15 mouse cellular contexts compared by ENCODE assay signal in the genomic region with DNA sequence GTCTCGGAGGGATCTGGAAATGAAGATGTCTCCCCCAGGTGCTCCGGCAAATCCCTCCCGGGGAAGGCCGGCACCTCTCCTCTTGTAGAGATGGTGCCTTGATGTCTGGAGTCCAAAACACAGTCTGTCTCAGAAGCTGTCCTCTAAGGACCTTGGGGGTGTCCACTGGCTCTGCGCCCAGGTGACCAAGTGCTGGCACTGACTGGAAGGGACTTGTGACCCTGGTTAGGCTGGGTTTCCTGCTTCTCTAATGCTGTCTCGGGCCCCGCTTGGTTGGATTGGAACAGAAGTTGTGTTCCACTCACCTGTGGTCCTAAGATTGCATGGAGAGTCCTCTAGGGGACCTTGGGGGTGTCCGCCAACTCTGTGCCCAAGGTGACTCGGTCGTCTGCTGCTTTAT.
DNase-seq lines count a peak whose midpoint lies in the region.
"Had no signal": no experiment of that assay in that cellular context is flagged by ENCODE, and none has a peak within 500 bp of the region (broad histone marks: within the 10 kb centered on the region; RNA-seq: fewer than 3 reads in every experiment).

No protein-coding gene starts in this region.

- intact Hi-C loops in heart, postnatal 10 days (cut with DNase I), result no loop called here

- peak; percentile 26 for DNase-seq in cerebellum, adult 9-11 months
- no peak for DNase-seq in cerebellum, adult 8-10 months
- DNase-seq in heart, adult 11 months, result peak; percentile 74
- no peak for DNase-seq in heart, postnatal 10 days
- peak; percentile 10 to 23 for DNase-seq in layer of hippocampus, postnatal 10 days (ENCODE audit: low spot score in 2 of 2)
- no peak for DNase-seq in layer of hippocampus, postnatal 25 days (ENCODE audit: extremely low spot score in 1 of 2, low spot score in 1 of 2)
- DNase-seq in testis, postnatal 10 days (ENCODE audit: low spot score), result peak; percentile 34
- DNase-seq in testis, postnatal 14 days (ENCODE audit: low spot score), result no peak
- DNase-seq: adrenal gland, postnatal 10 days; gastrocnemius, postnatal 25 days; lung, adult 18-20 months; lung, postnatal 14 days; right cerebral cortex, postnatal 25 days; thymus, adult 18-20 months; thymus, postnatal 4 days had no signal

Comparison
In these comparisons a context has a peak if more than half of its experiments do, and no peak if none do; other contexts are left out.
1. DNase-seq: peak in cerebellum, adult 9-11 months (single experiment), heart, adult 11 months (single experiment), layer of hippocampus, postnatal 10 days (2 of 2) and testis, postnatal 10 days (single experiment); none in cerebellum, adult 8-10 months (single experiment), heart, postnatal 10 days (0 of 2), layer of hippocampus, postnatal 25 days (0 of 2) and testis, postnatal 14 days (single experiment).